Mouse (Mus musculus) heart, postnatal 0 days (tissue): ENCODE results near the gene Gm13691. TPM values are rescaled to one million over a fixed set of nuclear protein-coding genes. Genes with fewer than 3 reads are reported as not detected.
"Not testable (repeated sequence)": the region's sequence is repeated elsewhere in the genome, so short reads cannot be mapped to it uniquely, and the experiment has no call there.

Source experiments
- ATAC-seq: fragments of 200-750 bp; cut with Nextera tagmentation; 2 replicates; pipeline ENCODE4 v1.8.0; 2017; ENCODE audit warnings: low read depth, moderate number of reproducible peaks, moderate library complexity; ENCODE audit not compliant: insufficient read depth
- DNase-seq: peaks from one replicate; pipeline ENCODE4 v3.0.0-alpha.2; 2016; ENCODE audit warnings: low spot score
- H3K27ac ChIP-seq: fragments of 300-500 bp; sonication (generic); 2 replicates; pipeline ENCODE4 v1.5.1; 2014; ENCODE audit warnings: low read depth, mild to moderate bottlenecking
- H3K27me3 ChIP-seq: fragments of 300-500 bp; sonication (generic); 2 replicates; pipeline ENCODE4 v1.6.1; 2014; ENCODE audit warnings: low read length, mixed read lengths; ENCODE audit not compliant: control insufficient read depth, insufficient read depth
- H3K36me3 ChIP-seq: fragments of 300-500 bp; sonication (generic); replicated peaks from 2 replicates; pipeline ENCODE4 v1.6.1; 2014; ENCODE audit warnings: low read length, mixed read lengths; ENCODE audit not compliant: control insufficient read depth, insufficient read depth
- H3K4me1 ChIP-seq: fragments of 300-500 bp; sonication (generic); 2 replicates; pipeline ENCODE4 v1.6.1; 2014; ENCODE audit warnings: antibody characterized with exemption; ENCODE audit not compliant: control insufficient read depth, insufficient read depth
- H3K4me2 ChIP-seq: fragments of 300-500 bp; sonication (generic); 2 replicates; pipeline ENCODE4 v1.6.1; 2014; ENCODE audit warnings: low read depth, mild to moderate bottlenecking, low read length, moderate library complexity
- H3K4me3 ChIP-seq: fragments of 300-500 bp; sonication (generic); 2 replicates; pipeline ENCODE4 v1.5.1; 2014; ENCODE audit warnings: low read depth, low read length
- H3K9ac ChIP-seq: fragments of 300-500 bp; sonication (generic); replicated peaks from 2 replicates; pipeline ENCODE4 v1.6.1; 2014; ENCODE audit warnings: low read depth, low read length, mixed read lengths
- H3K9me3 ChIP-seq: fragments of 300-500 bp; sonication (generic); replicated peaks from 2 replicates; pipeline ENCODE4 v1.6.1; 2016; ENCODE audit warnings: low read length; ENCODE audit not compliant: control insufficient read depth
- CTCF ChIP-seq: IDR thresholded peaks from 2 replicates; pipeline ENCODE4 v1.5.1; 2016; ENCODE audit warnings: antibody characterized with exemption, control low read depth, low read depth
- EP300 ChIP-seq: IDR thresholded peaks from 2 replicates; pipeline ENCODE4 v1.6.1; 2016; ENCODE audit warnings: antibody characterized with exemption, low read depth
- WGBS: fragments of 180-500 bp; shearing (Covaris S2); extraction: QIAGEN DNeasy Blood & Tissue Kit; methylation state at CpG from one replicate; pipeline ENCODE4 v1.1.7; 2014; 5-methylcytosine and 5-hydroxymethylcytosine counted together
- polyA plus RNA-seq: library from polyadenylated mRNA; unstranded; fragments of >200 nt; fragmentation: Nextera tagmentation; extraction: Ambion mirVana; gene quantifications from 2 replicates; pipeline ENCODE4 v1.2.1, GENCODE M21; 2015
- total RNA-seq: library from RNA; depleted of rRNA; stranded (reverse); fragments of >200 nt; gene quantifications from 2 replicates; pipeline ENCODE4 v1.2.3, GENCODE M21; 2014; ENCODE audit warnings: low replicate concordance; rRNA removed

Gm13691 gene
- total RNA-seq (not detected in 2 replicates), polyA plus RNA-seq (not detected in 2 replicates)

DNA sequence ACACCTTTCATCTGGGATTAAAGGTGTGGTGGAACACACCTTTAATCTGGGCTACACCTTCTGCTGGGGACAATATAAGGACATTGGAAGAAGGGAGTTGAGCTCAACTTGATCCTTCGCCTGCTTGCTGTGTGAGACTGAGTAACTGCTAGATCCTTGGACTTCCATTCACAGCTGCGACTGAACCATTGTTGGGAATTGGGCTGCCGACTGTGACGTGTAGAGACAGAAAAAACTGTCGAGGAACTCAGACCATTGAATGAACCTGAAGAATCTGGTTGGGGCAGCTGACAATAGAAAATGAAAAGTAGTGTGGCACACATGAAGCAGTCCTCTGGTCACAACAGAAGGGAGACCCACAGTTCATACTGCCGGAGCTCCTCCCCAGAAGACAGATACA lies at the start of gene Gm13691:
Gm13691 (plus strand) TSS at position 301 of the 400 bp plus-strand sequence.
- H3K36me3 ChIP-seq, DNase-seq, H3K4me1 ChIP-seq, H3K9ac ChIP-seq, H3K27ac ChIP-seq, H3K4me2 ChIP-seq, ATAC-seq, H3K4me3 ChIP-seq, H3K9me3 ChIP-seq, H3K27me3 ChIP-seq: not testable (repeated sequence)
- no CpG with 5 or more reads among the region's 6 CpGs for WGBS

DNA sequence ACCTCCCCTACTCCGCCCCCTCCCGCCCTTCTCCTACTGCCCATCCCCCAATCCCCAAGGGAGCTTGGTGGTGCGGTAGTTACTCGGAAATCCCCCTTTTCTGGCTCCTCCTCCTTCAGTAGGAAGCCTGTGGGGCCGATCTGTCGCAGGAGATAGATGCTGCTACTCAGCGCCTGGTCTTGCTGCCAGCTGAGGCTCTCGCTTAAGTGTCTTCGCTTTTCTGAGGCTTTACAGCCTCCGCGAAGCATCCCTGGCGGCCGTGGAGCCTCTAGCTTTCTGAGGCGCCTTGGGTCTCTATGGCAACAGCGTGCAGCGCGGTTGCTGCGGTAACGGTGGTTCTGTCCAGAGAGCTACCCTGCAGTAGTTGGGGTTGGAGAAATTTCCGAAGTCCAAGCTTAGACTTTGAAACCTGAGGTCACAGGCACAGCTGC lies 49.4 kb upstream of the Gm13691 start, which contains the start of gene Zswim2:
Zswim2 (minus strand) TSS at position 298 of the 431 bp plus-strand sequence.
- H3K4me1 ChIP-seq: peaks cover 6% of the 10 kb centered on the region; the same call in 1 of the 2 replicates
- H3K9me3 ChIP-seq: no peaks in the 10 kb centered on the region
- H3K9ac ChIP-seq: no peak within 1 kb of the TSS
- ATAC-seq (no peak), DNase-seq (no peak)
- WGBS: 3% methylated on average over 20 of the region's 20 CpGs
- H3K27me3 ChIP-seq: no peaks in the 10 kb centered on the region
- H3K36me3 ChIP-seq: no peaks in the 10 kb centered on the region
- H3K4me3 ChIP-seq: 0 out of 2 replicates have a peak within 1 kb of the TSS, but pooled peaks have one; percentile 3
- no peak for TF ChIP-seq CTCF
- no peak for TF ChIP-seq EP300
- no peak within 1 kb of the TSS for H3K27ac ChIP-seq
- H3K4me2 ChIP-seq: peak within 1 kb of the TSS; percentile 46

DNA sequence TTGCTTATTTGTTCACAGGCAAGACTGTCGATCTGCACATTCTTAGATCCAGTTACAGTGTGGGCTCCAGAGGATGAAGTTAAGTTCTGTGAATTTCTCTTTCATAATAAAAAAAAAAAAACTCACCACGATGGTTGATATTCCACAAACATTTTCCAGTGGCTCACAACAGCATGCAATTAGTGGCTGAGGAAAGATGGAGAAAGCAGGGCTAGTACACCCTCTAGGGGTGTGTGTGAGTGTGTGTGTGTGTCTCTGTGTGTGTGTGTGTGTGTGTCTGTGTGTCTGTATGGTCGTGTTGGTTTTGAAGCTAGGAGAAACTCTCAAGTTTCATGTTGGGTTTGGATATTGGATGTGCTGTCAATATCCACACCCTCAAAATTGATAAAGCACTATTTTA lies 49.0 kb upstream of the Gm13691 start:
- H3K4me3 ChIP-seq: no peak overlapping the region
- peak overlapping the region; percentile 46 for H3K4me2 ChIP-seq
- no peaks in the 10 kb centered on the region for H3K9me3 ChIP-seq
- no peak for ATAC-seq
- DNase-seq: no peak
- H3K4me1 ChIP-seq: peaks cover 6% of the 10 kb centered on the region; the same call in 1 of the 2 replicates
- no peaks in the 10 kb centered on the region for H3K36me3 ChIP-seq
- H3K27ac ChIP-seq: no peak overlapping the region
- no peaks in the 10 kb centered on the region for H3K27me3 ChIP-seq
- no peak overlapping the region for H3K9ac ChIP-seq
- TF ChIP-seq EP300 (no peak), CTCF (no peak)
- WGBS: 35% methylated on average over 3 of the region's 3 CpGs

DNA sequence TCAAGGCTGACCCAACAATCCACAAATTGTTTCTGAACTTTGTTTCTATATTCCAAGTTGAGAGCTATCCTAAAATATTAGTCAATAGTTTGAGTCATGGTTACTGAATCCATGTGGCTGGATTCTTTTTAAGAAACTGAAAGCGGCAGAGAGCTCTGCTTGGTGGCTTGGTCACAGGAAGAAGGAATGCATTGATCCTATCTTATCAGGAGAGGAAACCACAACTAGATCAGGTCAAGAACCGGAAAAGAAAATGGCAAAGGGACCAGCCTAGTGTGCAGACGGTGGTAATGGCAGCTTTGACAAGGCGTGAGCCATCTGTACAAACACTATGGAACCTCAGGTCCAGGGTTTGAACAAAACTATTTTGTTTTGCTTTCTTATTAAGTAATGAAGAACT lies 48.6 kb upstream of the Gm13691 start:
- Histone ChIP-seq H3K4me3 (no peak overlapping the region), H3K27me3 (no peaks in the 10 kb centered on the region), H3K4me1 (peaks cover 6% of the 10 kb centered on the region; the same call in 1 of the 2 replicates), H3K9me3 (no peaks in the 10 kb centered on the region), H3K27ac (no peak overlapping the region), H3K36me3 (no peaks in the 10 kb centered on the region), H3K9ac (no peak overlapping the region), H3K4me2 (no peak overlapping the region)
- 40% methylated on average over 4 of the region's 4 CpGs for WGBS
- no peak for DNase-seq
- no peak for TF ChIP-seq EP300
- no peak for TF ChIP-seq CTCF
- no peak for ATAC-seq

DNA sequence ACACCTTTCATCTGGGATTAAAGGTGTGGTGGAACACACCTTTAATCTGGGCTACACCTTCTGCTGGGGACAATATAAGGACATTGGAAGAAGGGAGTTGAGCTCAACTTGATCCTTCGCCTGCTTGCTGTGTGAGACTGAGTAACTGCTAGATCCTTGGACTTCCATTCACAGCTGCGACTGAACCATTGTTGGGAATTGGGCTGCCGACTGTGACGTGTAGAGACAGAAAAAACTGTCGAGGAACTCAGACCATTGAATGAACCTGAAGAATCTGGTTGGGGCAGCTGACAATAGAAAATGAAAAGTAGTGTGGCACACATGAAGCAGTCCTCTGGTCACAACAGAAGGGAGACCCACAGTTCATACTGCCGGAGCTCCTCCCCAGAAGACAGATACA lies 35.0 kb upstream of the Gm13691 start, which contains the start of gene Gm13698:
Gm13698 (plus strand) TSS at position 301 of the 400 bp plus-strand sequence.
- H3K27me3 ChIP-seq, H3K36me3 ChIP-seq, H3K4me1 ChIP-seq, H3K9ac ChIP-seq, H3K9me3 ChIP-seq, H3K4me2 ChIP-seq, H3K4me3 ChIP-seq, DNase-seq, ATAC-seq, H3K27ac ChIP-seq: not testable (repeated sequence)
- no CpG with 5 or more reads among the region's 6 CpGs for WGBS

DNA sequence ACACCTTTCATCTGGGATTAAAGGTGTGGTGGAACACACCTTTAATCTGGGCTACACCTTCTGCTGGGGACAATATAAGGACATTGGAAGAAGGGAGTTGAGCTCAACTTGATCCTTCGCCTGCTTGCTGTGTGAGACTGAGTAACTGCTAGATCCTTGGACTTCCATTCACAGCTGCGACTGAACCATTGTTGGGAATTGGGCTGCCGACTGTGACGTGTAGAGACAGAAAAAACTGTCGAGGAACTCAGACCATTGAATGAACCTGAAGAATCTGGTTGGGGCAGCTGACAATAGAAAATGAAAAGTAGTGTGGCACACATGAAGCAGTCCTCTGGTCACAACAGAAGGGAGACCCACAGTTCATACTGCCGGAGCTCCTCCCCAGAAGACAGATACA lies 29.1 kb upstream of the Gm13691 start, which contains the start of gene Gm13693:
Gm13693 (plus strand) TSS at position 301 of the 400 bp plus-strand sequence.
- H3K4me1 ChIP-seq, H3K4me3 ChIP-seq, H3K27ac ChIP-seq, H3K4me2 ChIP-seq, ATAC-seq, DNase-seq, H3K36me3 ChIP-seq, H3K9me3 ChIP-seq, H3K27me3 ChIP-seq, H3K9ac ChIP-seq: not testable (repeated sequence)
- WGBS: no CpG with 5 or more reads among the region's 6 CpGs

DNA sequence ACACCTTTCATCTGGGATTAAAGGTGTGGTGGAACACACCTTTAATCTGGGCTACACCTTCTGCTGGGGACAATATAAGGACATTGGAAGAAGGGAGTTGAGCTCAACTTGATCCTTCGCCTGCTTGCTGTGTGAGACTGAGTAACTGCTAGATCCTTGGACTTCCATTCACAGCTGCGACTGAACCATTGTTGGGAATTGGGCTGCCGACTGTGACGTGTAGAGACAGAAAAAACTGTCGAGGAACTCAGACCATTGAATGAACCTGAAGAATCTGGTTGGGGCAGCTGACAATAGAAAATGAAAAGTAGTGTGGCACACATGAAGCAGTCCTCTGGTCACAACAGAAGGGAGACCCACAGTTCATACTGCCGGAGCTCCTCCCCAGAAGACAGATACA lies 23.3 kb upstream of the Gm13691 start, which contains the start of gene Gm13695:
Gm13695 (plus strand) TSS at position 301 of the 400 bp plus-strand sequence.
- not testable (repeated sequence) for H3K4me3 ChIP-seq, H3K9me3 ChIP-seq, H3K9ac ChIP-seq, H3K36me3 ChIP-seq, H3K27me3 ChIP-seq, H3K4me2 ChIP-seq, H3K4me1 ChIP-seq, H3K27ac ChIP-seq, DNase-seq, ATAC-seq
- no CpG with 5 or more reads among the region's 6 CpGs for WGBS

DNA sequence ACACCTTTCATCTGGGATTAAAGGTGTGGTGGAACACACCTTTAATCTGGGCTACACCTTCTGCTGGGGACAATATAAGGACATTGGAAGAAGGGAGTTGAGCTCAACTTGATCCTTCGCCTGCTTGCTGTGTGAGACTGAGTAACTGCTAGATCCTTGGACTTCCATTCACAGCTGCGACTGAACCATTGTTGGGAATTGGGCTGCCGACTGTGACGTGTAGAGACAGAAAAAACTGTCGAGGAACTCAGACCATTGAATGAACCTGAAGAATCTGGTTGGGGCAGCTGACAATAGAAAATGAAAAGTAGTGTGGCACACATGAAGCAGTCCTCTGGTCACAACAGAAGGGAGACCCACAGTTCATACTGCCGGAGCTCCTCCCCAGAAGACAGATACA lies 17.5 kb upstream of the Gm13691 start, which contains the start of gene Gm13696:
Gm13696 (plus strand) TSS at position 301 of the 400 bp plus-strand sequence.
- DNase-seq, H3K4me2 ChIP-seq, H3K9me3 ChIP-seq, ATAC-seq, H3K4me3 ChIP-seq, H3K36me3 ChIP-seq, H3K27me3 ChIP-seq, H3K27ac ChIP-seq, H3K4me1 ChIP-seq, H3K9ac ChIP-seq: not testable (repeated sequence)
- WGBS: no CpG with 5 or more reads among the region's 6 CpGs
